Mouse (Mus musculus): ENCODE measurements around the gene Tomm20. TPM values are rescaled to one million over a fixed set of nuclear protein-coding genes. Genes with fewer than 3 reads are reported as not detected.
"Not testable (repeated sequence)": the region's sequence is repeated elsewhere in the genome, so short reads cannot be mapped to it uniquely, and the experiment has no call there.

The Tomm20 gene
- total RNA-seq, 2 experiments from 2014 or later: 186 to 207 TPM

- peak; percentile 30 to 59 for DNase-seq (ENCODE audit: low spot score in 2 of 2)
Measured at GRCm38 (mm10) chr8:126886741-126887638, 58.7 kb downstream of the Tomm20 start.

GRCm38 (mm10) chr8:126885554-126886485 is 59.8 kb downstream of the Tomm20 start:
- DNase-seq (ENCODE audit: low spot score in 2 of 2): peak in 1 of 2 experiments; percentile 32

GRCm38 (mm10) chr8:126884202-126884926 is 61.3 kb downstream of the Tomm20 start:
- DNase-seq (ENCODE audit: low spot score in 2 of 2): peak; percentile 54 to 58

GRCm38 (mm10) chr8:126883752-126884151 is 61.9 kb downstream of the Tomm20 start:
- DNase-seq (ENCODE audit: low spot score in 2 of 2): no peak

- not testable (repeated sequence) for DNase-seq (ENCODE audit: low spot score in 2 of 2)
Measured at GRCm38 (mm10) chr8:126882586-126882985, 63.1 kb downstream of the Tomm20 start.

- DNase-seq (ENCODE audit: low spot score in 2 of 2): peak; percentile 28 to 42
Measured at GRCm38 (mm10) chr8:126881641-126882140, 64.0 kb downstream of the Tomm20 start.

Other genes starting within 250 kb of the Tomm20 start
- 10 to 100 TPM; 10.8 to 11.3 TPM for gene Rbm34, start 25.2 kb upstream of the Tomm20 start, total RNA-seq (2021)
- gene Pard3, start 118.0 kb upstream of the Tomm20 start, total RNA-seq (2021): 10 to 100 TPM; 32.5 to 42.2 TPM

Data from adrenal gland, adult 18-20 months (tissue).